Mouse (Mus musculus): ENCODE data around the gene Cd300e. TPM values are rescaled to one million over a fixed set of nuclear protein-coding genes. Genes with fewer than 3 reads are reported as not detected.

Gene Cd300e
- polyA plus RNA-seq, 1 experiment from 2014 or later, result not detected

GRCm38 (mm10) chr11:115103470-115104413, 41.8 kb upstream of the Cd300e start:
- no peak for ATAC-seq (ENCODE audit: low FRiP score, low TSS enrichment)
- H3K9ac ChIP-seq (ENCODE audit: low read length), result no peak overlapping the region
- WGBS, result 85% methylated on average over 25 of the region's 25 CpGs

DNA sequence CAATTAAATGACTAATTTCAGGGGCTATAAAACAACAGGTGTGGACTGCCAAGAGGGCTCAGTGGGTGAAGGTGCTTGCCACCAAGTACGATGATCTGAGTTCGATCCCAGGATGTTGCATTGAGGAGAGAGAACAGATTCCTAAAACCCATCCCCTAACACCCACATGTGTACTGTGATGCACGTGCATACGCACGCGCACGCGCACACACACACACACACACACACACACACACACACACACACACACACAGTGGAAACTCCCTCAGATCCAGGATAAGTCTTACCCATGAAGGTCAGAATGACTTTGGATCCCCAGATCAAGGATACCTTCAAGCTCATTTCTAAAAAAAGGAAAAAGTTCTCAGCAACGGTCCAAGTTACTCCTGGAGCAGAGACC, 40.1 kb upstream of the Cd300e start:
- Histone ChIP-seq H3K4me1 (replicated peaks; ENCODE audit: control insufficient read depth, insufficient read depth) (no peaks in the 10 kb centered on the region), H3K27ac (replicated peaks) (no peak overlapping the region), H3K4me3 (ENCODE audit: low read depth, low read length) (no peak overlapping the region), H3K27me3 (ENCODE audit: control insufficient read depth, insufficient read depth, low read length) (no peaks in the 10 kb centered on the region), H3K9ac (ENCODE audit: low read length) (no peak overlapping the region), H3K4me2 (replicated peaks; ENCODE audit: low read depth) (no peak overlapping the region), H3K36me3 (ENCODE audit: control insufficient read depth, insufficient read depth, low read length) (no peaks in the 10 kb centered on the region), H3K9me3 (ENCODE audit: control insufficient read depth, low read length) (no peaks in the 10 kb centered on the region)
- ATAC-seq (ENCODE audit: low FRiP score, low TSS enrichment) (no peak), DNase-seq (ENCODE audit: low spot score) (no peak)
- TF ChIP-seq EP300 (optimal IDR thresholded peaks at IDR 0.05), result no peak
- TF ChIP-seq CTCF (IDR thresholded peaks at IDR 0.05; ENCODE audit: low read depth), result no peak
- 92% methylated on average over 9 of the region's 9 CpGs for WGBS

More at GRCm38 (mm10) chr11:115103470-115104413, 41.8 kb upstream of the Cd300e start:
- Histone ChIP-seq H3K9me3 (ENCODE audit: control insufficient read depth, low read length) (no peaks in the 10 kb centered on the region), H3K4me2 (replicated peaks; ENCODE audit: low read depth) (no peak overlapping the region), H3K36me3 (ENCODE audit: control insufficient read depth, insufficient read depth, low read length) (no peaks in the 10 kb centered on the region), H3K27me3 (ENCODE audit: control insufficient read depth, insufficient read depth, low read length) (no peaks in the 10 kb centered on the region), H3K27ac (replicated peaks) (no peak overlapping the region), H3K4me1 (replicated peaks; ENCODE audit: control insufficient read depth, insufficient read depth) (no peaks in the 10 kb centered on the region), H3K4me3 (ENCODE audit: low read depth, low read length) (no peak overlapping the region)
- DNase-seq (ENCODE audit: low spot score), result no peak
- TF ChIP-seq EP300 (optimal IDR thresholded peaks at IDR 0.05) (no peak), CTCF (IDR thresholded peaks at IDR 0.05; ENCODE audit: low read depth) (no peak)

DNA sequence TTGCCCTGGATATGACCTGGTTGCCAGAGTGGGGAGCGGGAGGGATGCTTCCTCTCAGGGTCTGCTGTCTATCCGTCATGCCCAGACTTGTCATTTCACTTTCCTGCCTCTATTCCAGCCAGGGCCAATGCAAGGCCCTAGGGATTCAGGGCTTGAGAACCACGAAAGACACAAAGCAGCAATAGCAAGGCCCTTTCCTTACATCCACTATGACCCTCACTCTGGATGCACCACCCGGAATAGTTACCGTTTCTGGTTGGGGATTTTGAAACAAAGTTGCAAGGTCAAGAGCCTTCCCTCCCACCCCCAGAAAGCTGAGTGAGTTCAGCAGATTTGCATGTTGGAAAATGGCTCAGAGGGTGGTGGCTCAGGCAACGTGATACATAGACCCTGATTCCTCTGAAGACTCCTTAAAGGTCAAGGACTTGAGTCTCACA, 39.7 kb upstream of the Cd300e start:
- Histone ChIP-seq H3K9me3 (ENCODE audit: control insufficient read depth, low read length) (no peaks in the 10 kb centered on the region), H3K4me3 (ENCODE audit: low read depth, low read length) (no peak overlapping the region), H3K36me3 (ENCODE audit: control insufficient read depth, insufficient read depth, low read length) (no peaks in the 10 kb centered on the region), H3K27me3 (ENCODE audit: control insufficient read depth, insufficient read depth, low read length) (no peaks in the 10 kb centered on the region), H3K4me2 (replicated peaks; ENCODE audit: low read depth) (no peak overlapping the region), H3K4me1 (replicated peaks; ENCODE audit: control insufficient read depth, insufficient read depth) (no peaks in the 10 kb centered on the region), H3K9ac (ENCODE audit: low read length) (no peak overlapping the region), H3K27ac (replicated peaks) (no peak overlapping the region)
- DNase-seq (ENCODE audit: low spot score) (no peak), ATAC-seq (ENCODE audit: low FRiP score, low TSS enrichment) (no peak)
- 44% methylated on average over 6 of the region's 6 CpGs for WGBS
- TF ChIP-seq CTCF (IDR thresholded peaks at IDR 0.05; ENCODE audit: low read depth) (no peak), EP300 (optimal IDR thresholded peaks at IDR 0.05) (no peak)

DNA sequence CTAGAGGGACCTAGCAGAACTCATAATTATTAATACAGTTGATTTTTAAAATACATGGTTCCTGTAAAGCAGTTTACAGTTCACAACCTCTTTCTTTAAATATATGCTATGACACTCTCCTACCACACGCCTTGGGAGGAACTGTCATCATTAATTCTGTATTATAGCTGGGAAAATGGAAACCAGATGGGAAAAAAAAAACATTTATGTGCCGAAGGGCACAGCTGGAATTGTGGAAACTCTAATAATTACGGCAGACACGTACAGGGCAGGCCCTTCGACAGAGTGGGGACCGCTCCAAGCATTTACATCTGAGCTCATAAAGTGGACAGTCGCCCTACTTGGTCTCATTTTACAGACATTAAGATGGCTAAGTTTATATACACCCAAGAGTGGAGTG, 38.8 kb upstream of the Cd300e start:
- no peak overlapping the region for H3K27ac ChIP-seq (replicated peaks)
- WGBS, result 52% methylated on average over 7 of the region's 7 CpGs

DNA sequence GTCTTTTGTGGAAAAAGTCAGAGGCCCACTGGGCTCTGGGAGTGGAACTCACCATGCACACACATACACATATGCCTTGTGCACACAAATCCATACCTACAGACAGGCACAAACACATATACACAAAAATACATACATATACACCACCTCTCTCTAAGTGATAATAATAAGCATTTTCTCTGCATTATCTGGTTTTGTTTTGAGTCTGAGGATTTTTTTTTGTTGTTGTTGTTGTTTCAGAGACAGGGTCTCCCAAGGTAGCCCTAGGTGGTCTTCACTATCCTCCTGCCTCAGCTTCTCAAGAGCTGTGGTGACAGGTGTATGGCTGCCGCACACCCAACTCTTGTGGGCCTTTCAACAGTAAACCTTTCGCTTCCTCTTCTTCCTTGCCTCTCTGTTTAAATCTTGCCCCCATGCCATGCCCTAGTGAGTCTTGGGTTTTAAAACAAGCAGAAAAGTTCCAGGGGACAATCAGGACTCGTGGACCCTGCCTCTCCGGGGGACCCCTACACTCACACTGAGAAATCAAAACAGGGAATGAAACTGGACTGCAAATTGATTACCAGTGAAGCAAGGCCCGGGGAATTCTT, 38.1 kb upstream of the Cd300e start:
- Histone ChIP-seq H3K27ac (replicated peaks) (no peak overlapping the region), H3K36me3 (ENCODE audit: control insufficient read depth, insufficient read depth, low read length) (no peaks in the 10 kb centered on the region), H3K4me3 (ENCODE audit: low read depth, low read length) (no peak overlapping the region), H3K27me3 (ENCODE audit: control insufficient read depth, insufficient read depth, low read length) (no peaks in the 10 kb centered on the region), H3K9ac (ENCODE audit: low read length) (no peak overlapping the region), H3K4me2 (replicated peaks; ENCODE audit: low read depth) (no peak overlapping the region), H3K9me3 (ENCODE audit: control insufficient read depth, low read length) (no peaks in the 10 kb centered on the region), H3K4me1 (replicated peaks; ENCODE audit: control insufficient read depth, insufficient read depth) (no peaks in the 10 kb centered on the region)
- ATAC-seq (ENCODE audit: low FRiP score, low TSS enrichment), result no peak
- DNase-seq (ENCODE audit: low spot score), result no peak
- WGBS, result 78% methylated on average over 5 of the region's 5 CpGs
- no peak for TF ChIP-seq EP300 (optimal IDR thresholded peaks at IDR 0.05)

More for the DNA sequence above, 38.8 kb upstream of the Cd300e start:
- Histone ChIP-seq H3K9ac (ENCODE audit: low read length) (no peak overlapping the region), H3K36me3 (ENCODE audit: control insufficient read depth, insufficient read depth, low read length) (no peaks in the 10 kb centered on the region), H3K27me3 (ENCODE audit: control insufficient read depth, insufficient read depth, low read length) (no peaks in the 10 kb centered on the region), H3K4me3 (ENCODE audit: low read depth, low read length) (no peak overlapping the region), H3K4me2 (replicated peaks; ENCODE audit: low read depth) (no peak overlapping the region), H3K9me3 (ENCODE audit: control insufficient read depth, low read length) (no peaks in the 10 kb centered on the region), H3K4me1 (replicated peaks; ENCODE audit: control insufficient read depth, insufficient read depth) (no peaks in the 10 kb centered on the region)
- DNase-seq (ENCODE audit: low spot score) (no peak), ATAC-seq (ENCODE audit: low FRiP score, low TSS enrichment) (no peak)
- TF ChIP-seq EP300 (optimal IDR thresholded peaks at IDR 0.05) (no peak), CTCF (IDR thresholded peaks at IDR 0.05; ENCODE audit: low read depth) (no peak)

Measured in stomach, postnatal 0 days (tissue).